Mouse (Mus musculus): ENCODE results near the gene Fgfr2. TPM values are rescaled to one million over a fixed set of nuclear protein-coding genes. Genes with fewer than 3 reads are reported as not detected.
"Not testable (repeated sequence)": the region's sequence is repeated elsewhere in the genome, so short reads cannot be mapped to it uniquely, and the experiment has no call there.

Gene Fgfr2
- total RNA-seq, 2 experiments from 2014 or later: 190 to 480 TPM

- DNase-seq: no peak
These were observed 1954.1 kb downstream of the Fgfr2 start for GRCm38 (mm10) chr7:131169099-131169498.

DNA sequence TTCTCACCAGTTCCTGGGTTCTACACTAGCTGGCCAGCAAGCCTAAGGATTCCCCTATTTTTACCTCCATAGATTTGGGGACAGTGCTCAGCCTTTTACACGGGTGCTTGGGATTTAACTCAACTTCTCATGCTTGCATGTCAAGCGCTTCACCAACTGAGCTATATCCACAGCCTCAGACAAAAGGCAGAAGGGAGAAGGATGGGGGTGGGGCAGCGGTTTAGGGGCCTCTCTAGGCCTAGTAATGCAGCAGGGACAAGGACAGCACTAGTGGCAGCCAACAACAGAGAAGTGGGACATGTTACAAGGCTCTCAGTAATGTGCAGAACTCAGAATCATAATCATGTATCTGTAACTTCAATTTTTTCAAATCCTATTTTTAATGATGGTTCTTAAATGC lies 1955.4 kb downstream of the Fgfr2 start:
- DNase-seq: no peak

GRCm38 (mm10) chr7:131162251-131162650 lies 1960.9 kb downstream of the Fgfr2 start:
- DNase-seq: no peak

GRCm38 (mm10) chr7:131153044-131153443 lies 1970.1 kb downstream of the Fgfr2 start:
- no peak for DNase-seq

DNA sequence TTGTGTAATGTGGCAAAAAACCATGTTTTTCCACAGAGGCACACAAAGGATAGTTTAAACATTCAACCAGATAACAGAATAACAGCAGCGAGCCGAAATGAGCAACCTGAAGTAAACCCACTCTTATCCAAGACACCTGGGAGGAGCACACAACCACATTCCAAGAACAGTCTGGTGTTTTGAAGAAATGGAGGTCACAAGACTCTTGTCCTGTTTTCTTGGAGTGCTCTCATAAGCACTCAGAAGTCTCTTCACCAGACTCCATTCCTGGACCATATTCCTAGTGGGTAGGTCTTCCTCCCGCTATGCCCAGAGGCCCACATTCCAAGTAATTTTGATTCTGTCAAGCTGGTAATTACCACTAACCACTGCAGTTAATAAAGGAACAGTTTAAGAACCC lies 1973.0 kb downstream of the Fgfr2 start:
- no peak for DNase-seq

GRCm38 (mm10) chr7:131146214-131146613 lies 1976.9 kb downstream of the Fgfr2 start, which contains the start of gene 4933402N03Rik:
Gene 4933402N03Rik, minus strand, starts transcription at chr7:131146314.
- DNase-seq: no peak

DNA sequence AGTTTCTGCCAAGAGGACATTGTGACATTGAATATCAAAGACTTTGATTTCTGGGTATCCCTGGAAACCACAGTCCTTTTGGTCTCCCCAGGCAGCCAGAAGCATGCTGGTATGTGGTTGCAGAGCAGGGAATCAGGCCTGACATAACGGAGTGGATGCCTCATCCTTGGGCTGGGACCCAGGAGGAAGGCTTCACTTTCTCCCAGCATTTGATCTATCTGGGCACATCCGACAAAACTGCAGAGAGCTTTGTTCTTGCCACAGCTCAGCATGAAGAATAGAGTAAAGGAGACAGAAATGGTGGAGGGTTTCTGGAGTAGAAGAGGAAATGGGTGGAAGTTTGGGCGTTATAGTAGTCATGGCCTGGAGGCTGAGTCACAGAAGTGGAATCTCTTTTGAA lies 1990.0 kb downstream of the Fgfr2 start:
- DNase-seq: no peak

DNA sequence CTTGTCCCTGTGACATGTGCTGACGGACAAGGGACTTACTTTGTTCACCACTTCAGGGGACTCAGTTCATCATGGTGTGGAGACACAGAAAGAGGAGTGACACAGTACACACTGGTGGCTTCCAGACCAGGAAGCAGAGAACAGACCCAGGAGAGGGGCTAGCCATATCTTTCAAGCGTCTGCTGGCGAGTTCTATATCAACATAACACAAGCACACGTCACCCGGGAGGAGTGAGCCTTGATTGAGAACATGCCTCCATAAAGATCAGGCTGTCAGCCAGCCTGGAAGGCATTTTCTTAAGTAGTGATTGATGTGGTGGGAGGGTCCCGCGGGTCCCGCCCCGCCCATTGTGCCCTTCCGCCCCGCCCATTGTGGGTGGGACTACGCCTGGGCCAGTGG lies 1993.1 kb downstream of the Fgfr2 start:
- DNase-seq: no peak

DNA sequence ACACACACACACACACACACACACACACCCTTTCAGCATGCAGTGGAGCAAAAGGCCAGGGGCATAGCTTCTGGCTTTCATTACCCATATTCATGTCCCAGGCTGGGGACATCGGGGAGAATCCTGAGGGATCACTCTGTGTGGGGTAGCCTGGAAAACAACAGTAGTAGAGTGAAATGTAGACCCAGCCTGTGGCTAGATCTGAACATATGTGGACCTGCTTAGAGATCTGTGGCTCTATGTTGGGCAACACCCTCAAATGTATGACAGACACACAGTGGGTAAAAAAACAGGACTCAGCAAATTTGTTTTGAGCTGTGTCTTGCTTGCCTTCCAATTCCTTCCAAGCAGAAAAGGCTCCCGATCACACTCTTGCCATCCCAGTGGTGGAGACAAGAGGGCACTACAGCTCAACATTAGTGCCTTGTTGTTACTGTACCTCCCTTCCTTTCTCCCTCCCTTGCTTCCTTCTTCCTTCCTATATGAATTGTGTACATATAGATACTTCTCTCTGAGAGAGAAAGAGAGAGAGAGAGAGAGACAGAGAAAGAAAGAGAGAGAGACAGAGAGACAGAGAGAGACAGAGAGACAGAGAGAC lies 2000.8 kb downstream of the Fgfr2 start:
- DNase-seq: no peak

DNA sequence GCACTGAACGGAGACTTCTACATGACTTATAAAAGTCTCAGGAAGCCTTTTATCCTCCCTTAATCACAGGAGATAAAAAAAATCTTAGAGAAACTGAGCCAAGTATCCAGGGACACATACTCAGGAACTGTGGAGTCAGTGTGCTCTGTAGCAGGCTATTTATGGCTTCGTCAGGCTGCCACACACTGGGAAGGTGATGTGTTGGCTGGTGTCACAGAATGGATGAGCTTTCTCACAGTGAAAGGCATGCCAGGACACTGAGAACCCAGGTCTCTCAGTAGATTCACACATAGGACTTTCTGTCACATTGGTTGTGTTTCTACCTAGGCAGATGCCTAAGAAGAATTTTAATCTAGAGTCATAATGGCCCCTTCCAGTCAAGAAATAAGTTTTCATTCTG lies 2008.7 kb downstream of the Fgfr2 start:
- no peak for DNase-seq

DNA sequence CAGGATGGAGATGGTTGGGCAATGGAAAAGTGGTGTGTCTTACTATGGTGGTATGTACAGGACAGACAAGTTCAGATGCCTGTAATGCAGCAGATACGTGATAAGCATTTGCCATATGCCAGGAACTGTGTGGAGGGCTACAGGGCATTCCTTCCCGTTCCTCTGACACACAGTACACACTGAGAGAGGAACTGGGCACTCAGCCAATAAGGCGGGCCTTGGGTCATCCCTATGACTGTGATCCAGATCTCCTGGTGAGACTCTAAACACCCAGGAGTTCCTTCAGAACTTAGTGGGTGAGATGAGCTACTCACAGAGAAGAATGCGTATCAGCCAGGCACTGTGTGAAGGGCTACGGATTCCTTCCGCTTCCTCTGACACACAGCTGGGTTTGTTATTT lies 2009.5 kb downstream of the Fgfr2 start:
- peak; percentile 2 to 22 for DNase-seq

- peak; percentile 40 to 66 for DNase-seq
These were observed 2010.7 kb downstream of the Fgfr2 start for GRCm38 (mm10) chr7:131112486-131112885.

DNA sequence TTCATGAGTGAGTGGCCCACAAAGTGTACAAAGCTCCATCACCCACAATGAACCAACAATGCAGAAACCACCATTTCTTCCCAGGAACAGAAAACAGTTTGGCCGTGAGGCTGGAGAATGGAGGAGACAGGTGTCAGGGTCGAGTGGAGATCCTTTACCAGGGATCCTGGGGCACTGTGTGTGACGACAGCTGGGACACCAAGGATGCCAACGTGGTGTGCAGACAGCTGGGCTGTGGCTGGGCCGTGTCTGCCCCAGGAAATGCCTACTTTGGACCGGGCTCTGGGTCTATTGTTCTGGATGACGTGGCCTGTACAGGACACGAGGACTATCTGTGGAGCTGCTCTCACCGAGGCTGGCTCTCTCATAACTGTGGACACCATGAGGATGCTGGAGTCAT lies 2040.7 kb downstream of the Fgfr2 start:
- DNase-seq: not testable (repeated sequence)

GRCm38 (mm10) chr7:131075956-131076355 lies 2047.2 kb downstream of the Fgfr2 start:
- DNase-seq: peak; percentile 60 to 62

- DNase-seq: not testable (repeated sequence)
These were observed 2049.1 kb downstream of the Fgfr2 start for GRCm38 (mm10) chr7:131074098-131074497.

DNA sequence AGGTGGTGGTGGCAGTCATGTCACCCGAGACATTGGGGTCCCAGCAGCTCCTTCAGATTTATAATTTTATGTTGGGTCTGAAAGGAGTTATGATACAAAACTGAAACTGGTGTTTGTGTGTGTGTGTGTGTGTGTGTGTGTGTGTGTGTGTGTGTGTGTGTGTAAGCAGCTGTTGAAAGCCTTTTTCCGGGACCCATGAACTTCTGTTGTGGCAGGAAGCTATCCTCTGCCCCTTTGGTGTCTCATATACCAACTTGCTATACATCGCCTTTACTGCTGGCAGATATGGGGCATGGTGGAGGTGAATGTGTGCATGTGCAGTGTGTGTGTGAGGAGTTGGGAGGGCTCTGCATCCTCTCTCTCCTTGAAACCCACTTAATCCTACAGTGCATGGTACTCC lies 2049.7 kb downstream of the Fgfr2 start:
- not testable (repeated sequence) for DNase-seq

DNA sequence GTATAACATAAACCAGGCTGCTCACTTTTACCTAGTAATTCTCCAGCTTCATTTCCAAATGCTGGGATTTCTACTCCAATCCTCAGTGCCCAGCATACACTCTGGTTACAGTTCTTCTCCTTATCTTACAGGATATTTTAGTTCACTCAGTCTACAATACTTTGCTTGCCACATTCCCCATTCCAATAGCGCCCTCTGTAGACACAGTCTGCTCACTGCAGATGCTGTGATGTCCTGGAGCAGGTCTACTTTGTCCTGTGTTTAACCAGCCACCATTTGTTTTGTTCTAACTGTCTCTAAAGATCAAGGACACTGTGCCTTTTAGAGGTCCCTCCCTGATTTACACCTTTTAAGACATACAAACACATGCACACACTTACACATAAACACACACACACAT lies 2055.0 kb downstream of the Fgfr2 start:
- DNase-seq: peak; percentile 65 to 70

DNA sequence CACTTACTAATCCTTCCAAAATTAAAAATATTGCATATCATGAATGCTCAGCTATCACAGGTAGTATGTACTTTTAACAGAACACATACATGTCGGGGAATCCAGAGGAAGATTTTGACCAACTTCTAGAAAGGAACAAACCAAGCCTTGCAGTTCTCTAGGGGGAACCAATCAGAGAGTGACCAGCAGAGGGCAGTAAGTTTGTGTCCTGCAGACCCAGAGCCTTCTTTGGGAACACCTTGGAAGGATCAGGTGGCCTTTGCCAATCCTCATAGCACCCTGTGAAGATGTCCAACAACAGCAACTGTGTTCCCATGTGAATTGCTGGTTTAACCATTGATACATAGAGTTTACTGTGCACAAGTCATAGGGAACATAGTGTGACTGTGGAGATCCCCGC lies 2060.6 kb downstream of the Fgfr2 start:
- peak in 1 of 2 experiments; percentile 47 for DNase-seq

- peak; percentile 22 to 48 for DNase-seq
These were observed 2063.3 kb downstream of the Fgfr2 start for GRCm38 (mm10) chr7:131059808-131060207.

GRCm38 (mm10) chr7:131057918-131058317 lies 2065.2 kb downstream of the Fgfr2 start:
- not testable (repeated sequence) for DNase-seq

GRCm38 (mm10) chr7:131054808-131055370 lies 2068.3 kb downstream of the Fgfr2 start:
- no peak for DNase-seq

DNA sequence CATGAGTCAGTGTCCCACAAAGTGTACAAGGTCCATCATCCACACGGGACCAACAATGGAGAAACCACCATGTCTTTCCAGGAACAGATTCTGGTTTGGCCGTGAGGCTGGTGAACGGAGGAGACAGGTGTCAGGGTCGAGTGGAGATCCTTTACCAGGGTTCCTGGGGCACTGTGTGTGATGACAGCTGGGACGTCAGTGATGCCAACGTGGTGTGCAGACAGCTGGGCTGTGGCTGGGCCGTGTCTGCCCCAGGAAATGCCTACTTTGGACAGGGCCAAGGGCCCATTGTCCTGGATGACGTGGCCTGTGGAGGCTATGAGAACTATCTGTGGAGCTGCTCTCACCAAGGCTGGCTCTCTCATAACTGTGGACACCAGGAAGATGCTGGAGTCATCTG lies 2073.3 kb downstream of the Fgfr2 start:
- DNase-seq: not testable (repeated sequence)

GRCm38 (mm10) chr7:131045258-131045835 lies 2077.8 kb downstream of the Fgfr2 start:
- peak; percentile 21 to 25 for DNase-seq

DNA sequence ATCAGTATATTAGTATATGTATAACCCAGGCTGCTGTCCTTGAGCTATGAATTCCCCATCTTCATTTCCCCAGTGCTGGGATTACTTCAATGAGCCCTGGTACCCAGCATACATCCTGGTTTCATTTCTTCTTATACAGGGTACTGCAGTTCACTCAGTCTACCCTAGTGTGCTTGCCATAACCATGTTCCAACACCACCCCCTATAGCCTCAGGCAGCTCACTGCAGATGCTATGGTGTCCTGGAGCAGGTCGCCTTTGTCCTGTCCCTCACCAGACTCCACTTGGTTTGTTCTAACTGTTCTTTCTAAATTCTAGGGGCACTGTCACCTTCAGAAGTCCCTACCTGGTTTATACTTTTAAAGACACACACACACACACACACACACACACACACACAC lies 2080.5 kb downstream of the Fgfr2 start:
- DNase-seq: no peak

Data from adrenal gland, postnatal 36 days (tissue).